Mouse (Mus musculus) 416B (cell line): Measurements from ENCODE around the gene Ubl4b.

Source experiments
- DNase-seq: peaks from one replicate; pipeline ENCODE4 v3.0.0; 2011; ENCODE audit warnings: low read depth

Gene Ubl4b

DNA sequence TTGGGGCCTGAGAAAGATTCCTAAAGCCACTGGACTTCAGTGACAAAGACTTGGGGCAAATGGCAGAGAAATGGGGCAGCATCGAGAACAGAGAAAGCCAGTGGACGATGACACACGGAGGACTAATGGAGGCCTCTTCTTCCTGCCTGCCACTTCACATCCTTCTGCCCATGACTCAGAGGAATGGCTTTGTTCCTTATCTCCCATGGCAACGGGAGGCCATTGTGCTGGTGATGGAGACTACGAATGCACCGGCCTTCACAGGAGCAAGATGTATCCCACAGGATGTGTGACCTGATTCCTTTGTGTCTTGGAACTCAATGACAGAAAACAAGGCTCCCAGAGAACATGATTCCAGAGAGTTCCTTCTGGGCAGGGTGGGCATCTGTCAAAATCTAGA, 30.3 kb downstream of the Ubl4b start:
- DNase-seq: no peak

DNA sequence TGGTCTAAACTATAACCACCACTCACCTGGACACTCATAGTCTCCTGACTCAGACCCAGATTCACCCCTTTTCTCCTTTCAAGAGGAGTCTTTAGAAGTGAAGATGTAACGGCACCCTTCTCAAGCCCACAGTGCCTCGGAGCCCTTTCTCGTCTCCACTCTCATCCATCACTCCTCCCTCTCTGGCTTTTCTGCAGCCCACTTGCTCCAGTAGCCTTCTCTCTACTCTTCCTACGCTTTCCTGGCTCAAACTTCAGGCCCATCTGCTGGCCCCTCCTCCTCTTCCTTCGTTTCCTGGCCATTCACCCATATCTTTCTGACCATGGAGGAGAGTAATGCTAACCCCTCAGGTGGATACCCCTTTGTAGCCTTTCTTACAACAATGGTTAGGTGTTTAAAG, 33.9 kb downstream of the Ubl4b start:
- DNase-seq: no peak

DNA sequence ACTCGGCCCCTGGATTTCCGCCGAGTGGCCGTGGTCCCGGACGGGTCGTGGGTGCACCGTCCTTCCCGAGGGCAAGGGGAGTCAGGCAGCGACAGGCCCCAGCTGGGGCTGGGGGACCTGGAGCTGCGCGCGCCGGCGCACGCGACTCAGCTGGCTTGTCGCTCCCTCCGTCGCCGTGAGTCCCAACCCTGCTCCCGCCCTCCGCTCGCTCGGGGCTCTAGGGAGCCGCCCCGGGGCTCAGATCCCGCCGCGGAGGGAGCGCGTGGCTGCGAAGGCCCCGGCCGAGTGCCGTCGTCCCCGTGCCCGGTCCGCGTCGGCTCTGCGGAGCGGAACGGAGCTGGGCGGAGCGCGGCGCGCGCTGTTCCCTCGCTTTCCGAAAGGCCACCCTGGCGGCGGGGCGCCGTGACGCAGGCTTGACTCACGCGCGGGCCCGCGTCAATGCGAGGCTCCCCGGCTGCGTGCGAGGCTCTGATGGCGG, 37.2 kb downstream of the Ubl4b start, which contains the start of gene Slc6a17:
TSS of gene Slc6a17 (minus strand) at position 388 of the 478 bp plus-strand sequence.
- no peak for DNase-seq

DNA sequence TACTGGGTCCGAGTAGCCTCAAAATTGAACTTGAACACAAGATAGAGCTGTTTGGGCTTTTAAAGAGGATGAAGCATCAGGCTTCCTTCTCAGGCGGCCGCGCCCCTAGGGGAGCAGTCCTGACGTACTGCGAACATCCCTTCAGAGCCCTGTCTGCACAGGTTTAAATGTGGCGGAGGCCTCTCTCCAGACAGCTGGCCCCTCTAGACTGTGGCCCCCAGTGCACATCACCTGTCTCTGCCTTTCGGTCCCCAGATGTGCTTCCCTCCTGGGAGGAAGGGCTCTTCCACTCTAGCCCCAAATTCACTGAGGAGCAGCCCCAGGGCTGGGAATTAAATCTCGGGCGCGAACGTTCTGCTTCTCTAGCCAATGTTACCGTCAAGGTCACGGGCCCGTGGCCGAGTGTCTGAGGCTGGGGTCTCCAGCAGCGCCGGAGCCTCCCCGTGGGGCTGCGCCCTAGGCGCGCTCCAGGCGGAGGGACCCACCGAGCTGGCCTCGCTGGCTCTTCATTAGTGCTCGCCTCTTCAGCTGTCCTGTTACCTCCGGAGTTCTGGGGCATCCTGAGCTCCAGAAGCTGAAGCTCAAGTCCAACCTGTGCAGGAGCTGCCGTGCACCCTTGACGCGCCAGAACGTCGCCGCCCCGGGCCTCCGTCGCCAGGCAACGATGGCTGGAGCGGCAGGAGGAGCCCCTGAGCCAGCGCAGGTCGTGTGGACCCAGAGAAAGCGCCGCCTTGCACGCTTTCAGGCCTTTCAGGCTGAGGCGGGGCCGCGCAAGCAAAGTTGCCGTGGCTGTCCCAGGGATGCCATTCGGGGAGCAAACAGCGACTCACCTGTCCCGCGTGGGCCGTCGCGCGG, 37.9 kb downstream of the Ubl4b start:
- no peak for DNase-seq

DNA sequence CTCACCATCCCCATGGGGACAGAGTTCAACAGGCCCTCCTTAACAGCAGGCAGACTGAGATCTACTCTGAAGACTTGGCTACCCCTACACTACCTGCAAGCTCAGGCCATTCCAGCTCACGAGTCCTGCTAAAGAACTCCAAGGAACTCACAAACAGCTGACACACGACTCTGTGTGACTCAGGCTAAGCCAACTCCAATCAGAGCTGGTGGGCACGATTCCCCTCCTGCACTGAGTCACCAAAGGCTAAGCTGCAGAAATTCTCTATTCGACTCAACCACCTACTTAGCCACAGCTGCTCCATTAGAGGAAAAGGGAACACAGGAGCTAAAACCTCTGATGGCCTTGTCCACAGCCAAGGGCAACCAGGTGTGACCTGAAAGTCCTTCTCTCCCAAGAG, 38.9 kb downstream of the Ubl4b start:
- no peak for DNase-seq

DNA sequence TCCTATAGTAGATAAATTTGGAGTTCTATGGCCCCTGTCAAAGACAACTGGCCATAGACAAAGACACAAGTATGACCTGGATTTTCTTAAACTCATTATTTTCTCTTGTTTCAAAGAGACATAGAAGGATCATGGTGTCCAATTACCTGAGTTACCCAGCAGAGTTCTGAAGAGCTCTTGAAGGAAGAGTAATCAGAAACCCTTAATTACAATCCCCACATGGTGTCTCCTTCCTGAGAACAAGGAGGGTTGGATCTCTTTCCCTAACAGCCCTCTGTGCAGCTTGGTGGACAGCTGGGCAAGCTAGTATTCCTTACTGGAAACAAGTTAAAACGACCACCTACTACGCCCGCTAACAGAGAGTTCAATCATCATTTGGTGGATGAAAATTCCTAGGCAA, 43.5 kb downstream of the Ubl4b start:
- no peak for DNase-seq

DNA sequence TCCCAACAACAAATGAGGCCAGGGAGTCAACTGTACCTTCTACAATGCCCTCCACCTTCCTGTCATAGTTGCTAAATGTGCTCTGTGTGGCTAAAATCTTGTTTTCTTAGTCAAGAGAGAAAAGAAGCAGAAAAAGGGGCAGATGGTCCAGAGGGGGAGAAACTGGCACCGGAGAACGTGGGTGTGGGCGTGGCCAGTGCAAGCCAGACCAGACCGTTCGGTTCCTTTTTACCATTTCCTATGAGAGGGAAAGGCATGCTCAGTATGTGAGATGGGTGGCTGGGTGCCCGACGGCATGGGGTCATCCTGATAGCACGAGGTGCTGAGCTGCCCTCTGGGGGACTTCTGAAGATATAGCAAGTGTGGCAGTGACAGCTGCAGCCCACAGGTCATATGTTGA, 46.2 kb downstream of the Ubl4b start:
- DNase-seq: no peak

DNA sequence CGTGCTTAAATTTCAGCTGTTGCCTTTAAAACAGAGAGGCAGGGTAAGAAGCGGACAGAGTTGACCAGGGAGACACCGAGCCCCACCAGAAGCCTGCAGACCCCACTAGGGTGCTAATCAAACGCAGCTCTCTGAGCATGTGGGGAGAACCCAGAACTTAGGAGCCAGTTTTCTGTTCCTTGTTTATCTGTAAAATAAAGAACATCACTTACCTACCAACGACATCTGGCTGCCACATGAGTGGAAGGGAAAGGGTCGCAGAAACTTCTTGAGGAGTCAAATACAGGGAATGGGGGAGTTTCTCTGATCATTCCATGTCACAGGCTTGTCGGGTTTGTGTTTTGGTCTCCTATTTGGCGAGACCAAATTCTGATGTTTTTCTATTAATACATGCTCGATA, 46.9 kb downstream of the Ubl4b start:
- DNase-seq: no peak

DNA sequence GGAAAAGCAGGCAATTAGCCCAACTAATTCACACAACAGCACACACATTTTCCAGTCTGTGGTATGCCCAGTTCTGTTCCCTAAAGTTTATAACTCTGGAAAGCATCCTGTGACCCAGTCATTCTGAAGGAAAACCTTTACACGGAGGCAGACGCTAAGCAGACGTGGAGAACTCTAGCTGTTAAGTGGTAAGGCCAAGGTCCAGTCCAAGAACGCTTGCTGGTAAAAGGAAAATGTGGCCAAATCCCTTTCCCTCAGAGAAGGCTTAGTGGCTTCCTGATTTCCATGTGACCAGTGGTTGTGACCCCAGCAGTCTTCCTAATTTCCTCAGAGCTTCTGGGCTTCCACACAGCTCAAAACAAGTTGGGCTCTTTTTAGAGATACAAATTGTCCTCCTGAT, 48.3 kb downstream of the Ubl4b start:
- no peak for DNase-seq

DNA sequence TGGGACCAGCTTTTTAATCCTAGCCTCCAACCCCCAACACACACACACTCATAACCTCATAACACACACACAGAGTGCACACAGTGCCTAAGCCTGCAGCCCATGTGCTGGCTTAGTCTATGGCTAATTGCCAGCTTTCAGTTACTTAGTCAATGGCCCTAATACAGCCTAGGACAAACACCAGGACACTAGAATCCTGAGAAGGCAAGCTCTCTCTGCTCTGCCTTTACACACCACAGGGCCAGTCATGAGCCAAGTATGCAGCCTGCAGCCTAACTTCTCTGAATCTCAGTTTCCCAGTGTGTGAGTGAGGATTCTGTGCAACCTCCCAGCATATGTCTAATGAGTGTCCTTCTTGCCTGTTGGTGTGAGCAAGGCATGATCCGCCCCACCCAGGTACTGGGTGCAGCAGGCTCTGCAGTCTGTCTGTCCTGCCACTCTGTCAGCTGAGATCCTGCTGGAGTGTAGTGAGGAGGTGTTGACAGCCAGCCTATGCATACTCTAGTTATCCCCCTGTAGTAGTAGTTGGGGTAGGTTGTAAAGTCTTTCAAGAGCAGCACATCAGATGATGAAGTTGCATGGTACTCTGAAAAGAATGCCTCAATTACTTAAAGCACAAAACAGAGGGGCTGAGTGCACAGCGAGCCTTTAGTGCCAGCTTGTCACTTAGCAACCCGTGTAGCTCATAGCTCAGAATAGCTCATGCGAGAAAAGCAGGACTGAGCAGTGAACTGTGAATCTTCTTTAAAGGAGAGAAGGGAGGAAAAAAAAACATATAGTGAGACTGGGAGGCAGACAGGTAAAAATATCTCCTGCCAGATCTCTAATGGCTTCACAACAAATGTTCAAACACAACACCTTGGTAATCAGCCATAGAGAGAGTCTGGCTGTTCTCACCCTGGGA, 49.2 kb downstream of the Ubl4b start:
- DNase-seq: no peak

DNA sequence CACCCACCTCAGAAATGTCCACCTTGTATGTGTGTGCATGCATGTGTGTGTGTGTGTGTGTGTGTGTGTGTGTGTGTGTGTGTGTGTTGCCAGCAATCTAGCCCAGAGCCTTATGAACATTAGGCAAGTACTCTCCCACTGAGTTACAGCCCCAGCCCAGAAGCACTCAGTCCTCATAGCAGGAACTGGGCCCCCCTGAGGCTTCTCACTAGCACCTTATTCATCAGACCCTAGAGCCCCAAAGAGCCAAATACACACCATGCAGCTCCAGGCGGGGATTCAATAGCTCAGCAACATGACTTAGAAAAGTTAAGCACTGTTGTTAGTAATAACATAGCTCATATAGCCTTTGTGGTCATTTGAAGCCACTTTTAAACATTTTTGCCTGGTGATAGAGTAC, 50.3 kb downstream of the Ubl4b start:
- no peak for DNase-seq

DNA sequence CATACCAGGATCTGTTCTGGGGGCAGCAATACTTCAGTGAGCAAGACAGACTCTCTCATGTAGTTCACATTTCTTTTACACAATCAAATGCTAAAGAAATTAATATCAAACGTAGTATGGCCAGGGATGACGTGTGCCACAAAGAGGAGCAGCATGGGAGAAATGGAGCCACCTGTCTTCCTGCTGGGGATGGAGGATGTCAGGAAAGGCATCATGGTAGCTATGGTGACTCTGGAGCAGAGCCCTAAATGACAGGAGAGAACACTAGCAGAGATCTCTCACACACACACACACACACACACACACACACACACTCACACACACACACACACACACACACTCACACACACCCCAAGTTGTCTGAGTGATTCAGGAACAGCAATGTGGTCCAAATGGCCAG, 51.2 kb downstream of the Ubl4b start:
- no peak for DNase-seq
